In the genomic region with DNA sequence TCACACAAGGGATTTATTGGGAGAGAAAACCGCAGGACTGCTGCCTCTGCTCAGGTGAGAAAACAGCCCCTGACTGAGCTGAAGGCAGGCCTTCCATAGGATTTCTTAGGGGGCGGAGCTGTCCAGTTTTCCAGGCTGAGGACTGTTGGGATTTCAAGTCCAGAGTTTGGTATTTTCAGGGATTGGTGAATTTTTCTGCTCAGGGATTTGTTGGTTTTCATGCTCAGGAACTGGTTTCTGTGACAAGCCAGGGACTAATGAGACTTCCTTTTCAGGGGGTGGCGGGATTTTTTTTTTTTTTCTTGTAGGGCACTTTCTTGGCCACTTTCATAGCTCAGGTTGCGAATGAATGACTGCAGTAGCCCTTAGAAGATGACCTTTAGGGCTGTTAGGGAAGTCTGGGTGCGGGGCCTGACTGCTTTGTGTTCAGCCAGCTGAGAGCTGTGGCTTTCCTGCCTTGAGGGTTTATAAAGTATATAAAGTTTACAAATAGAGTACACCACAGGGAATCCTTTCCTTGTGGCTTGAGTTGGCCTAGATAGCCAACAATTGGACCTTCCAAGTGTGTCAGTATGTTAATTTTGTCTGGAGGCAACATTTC, we compare ENCODE assay signal across 8 mouse cellular contexts. TPM values are rescaled to one million over a fixed set of nuclear protein-coding genes. Genes with fewer than 3 reads are reported as not detected.
DNase-seq lines count a peak whose midpoint lies in the region; ATAC-seq and TF ChIP-seq lines count a peak whose summit lies in the region.

No protein-coding gene starts in this region.

- H3K4me3 ChIP-seq in kidney, embryonic 16.5 days (ENCODE audit: low read length) = no peak overlapping the region
- no peak overlapping the region for H3K4me3 ChIP-seq in kidney, adult 2 months (ENCODE audit: insufficient read depth, low read depth, low read length)
- peak overlapping the region; percentile 84 for H3K4me3 ChIP-seq in hindbrain, embryonic 13.5 days
- H3K4me3 ChIP-seq in midbrain, embryonic 14.5 days (replicated peaks; ENCODE audit: low read depth, low read length) = peak overlapping the region; percentile 91

- H3K4me2 ChIP-seq in kidney, embryonic 16.5 days (replicated peaks; ENCODE audit: low read depth, low read length) = peak overlapping the region; percentile 29; the same call in 1 of the 2 replicates
- peak overlapping the region; percentile 52 for H3K4me2 ChIP-seq in hindbrain, embryonic 13.5 days
- H3K4me2 ChIP-seq in midbrain, embryonic 14.5 days (ENCODE audit: low read length) = peak overlapping the region; percentile 73

- DNase-seq in kidney, adult 2 months = no peak
- peak; percentile 57 for DNase-seq in adipocyte (ENCODE audit: low spot score)
- DNase-seq in midbrain, embryonic 14.5 days = peak; percentile 29
- DNase-seq in right cerebral cortex, postnatal 10 days (ENCODE audit: low spot score in 2 of 2) = no peak
- DNase-seq in layer of hippocampus, adult 11-12 months (ENCODE audit: low spot score) = no peak
- no peak for DNase-seq in cerebellum, adult 11-12 months

- TF ChIP-seq CTCF in kidney, adult 2 months (conservative IDR thresholded peaks at IDR 0.05; ENCODE audit: insufficient read depth, insufficient read length, low read depth, low read length) = no peak

- peaks cover 13% of the 10 kb centered on the region for H3K4me1 ChIP-seq in kidney, embryonic 16.5 days (ENCODE audit: insufficient read depth, low read length)
- no peaks in the 10 kb centered on the region for H3K4me1 ChIP-seq in kidney, adult 2 months (ENCODE audit: control insufficient read depth, insufficient read depth, low read length)
- H3K4me1 ChIP-seq in hindbrain, embryonic 13.5 days (replicated peaks) = peaks cover 15% of the 10 kb centered on the region
- H3K4me1 ChIP-seq in midbrain, embryonic 14.5 days (ENCODE audit: control insufficient read depth, insufficient read depth, low read length) = peaks cover 14% of the 10 kb centered on the region

- no peaks in the 10 kb centered on the region for H3K9me3 ChIP-seq in kidney, embryonic 16.5 days (ENCODE audit: low read length)
- H3K9me3 ChIP-seq in hindbrain, embryonic 13.5 days = no peaks in the 10 kb centered on the region
- no peaks in the 10 kb centered on the region for H3K9me3 ChIP-seq in midbrain, embryonic 14.5 days (ENCODE audit: control insufficient read depth, low read length)

- H3K27ac ChIP-seq in kidney, embryonic 16.5 days (ENCODE audit: low read length) = peak overlapping the region; percentile 77
- H3K27ac ChIP-seq in kidney, adult 2 months (ENCODE audit: insufficient read depth, low read depth, low read length) = no peak overlapping the region
- peak overlapping the region; percentile 80 for H3K27ac ChIP-seq in hindbrain, embryonic 13.5 days
- H3K27ac ChIP-seq in midbrain, embryonic 14.5 days (replicated peaks; ENCODE audit: low read depth, low read length) = peak overlapping the region; percentile 100; the same call in 1 of the 2 replicates

- 32% methylated on average over 5 of the region's 5 CpGs for WGBS in kidney, embryonic 16.5 days
- 68% methylated on average over 5 of the region's 5 CpGs for WGBS in kidney, adult 2 months
- WGBS in hindbrain, embryonic 13.5 days = 40% methylated on average over 5 of the region's 5 CpGs
- 42% methylated on average over 5 of the region's 5 CpGs for WGBS in midbrain, embryonic 14.5 days

- H3K27me3 ChIP-seq in kidney, embryonic 16.5 days (ENCODE audit: insufficient read depth, low read length) = no peaks in the 10 kb centered on the region
- no peaks in the 10 kb centered on the region for H3K27me3 ChIP-seq in kidney, adult 2 months (replicated peaks; ENCODE audit: control insufficient read depth, insufficient read depth, low read length)
- no peaks in the 10 kb centered on the region for H3K27me3 ChIP-seq in hindbrain, embryonic 13.5 days
- no peaks in the 10 kb centered on the region for H3K27me3 ChIP-seq in midbrain, embryonic 14.5 days (ENCODE audit: control insufficient read depth, insufficient read depth, low read length)

- ATAC-seq in kidney, embryonic 16.5 days (ENCODE audit: low FRiP score, low TSS enrichment) = no peak
- no peak for ATAC-seq in hindbrain, embryonic 13.5 days (ENCODE audit: low FRiP score)
- no peak for ATAC-seq in midbrain, embryonic 14.5 days (ENCODE audit: low FRiP score, low TSS enrichment)

- H3K9ac ChIP-seq in kidney, embryonic 16.5 days (replicated peaks; ENCODE audit: low read length) = peak overlapping the region; percentile 35; the same call in 1 of the 2 replicates
- H3K9ac ChIP-seq in hindbrain, embryonic 13.5 days = peak overlapping the region; percentile 60
- no peak overlapping the region; the same call in 1 of the 2 replicates for H3K9ac ChIP-seq in midbrain, embryonic 14.5 days (replicated peaks; ENCODE audit: low read length)

- TF ChIP-seq POLR2A in kidney, adult 2 months (IDR thresholded peaks at IDR 0.05; ENCODE audit: low read depth, low read length) = no peak

- H3K36me3 ChIP-seq in kidney, embryonic 16.5 days (ENCODE audit: insufficient read depth, low read length) = no peaks in the 10 kb centered on the region
- H3K36me3 ChIP-seq in kidney, adult 2 months (ENCODE audit: control insufficient read depth, insufficient read depth, low read length) = no peaks in the 10 kb centered on the region
- H3K36me3 ChIP-seq in hindbrain, embryonic 13.5 days = no peaks in the 10 kb centered on the region
- no peaks in the 10 kb centered on the region for H3K36me3 ChIP-seq in midbrain, embryonic 14.5 days (ENCODE audit: control insufficient read depth, insufficient read depth, low read length)

RNA-seq across cellular contexts. Expression of gene Zc3h6, which starts 1.6 kb away (rescaled TPM):
- 1.4 and 2.3 TPM in 2 replicates for polyA plus RNA-seq in kidney, embryonic 16.5 days (2015; fragmentation: Nextera tagmentation; extraction: Ambion mirVana)
- polyA plus RNA-seq in kidney, adult 2 months (2012; rRNA removed) = 1.0 and 1.2 TPM in 2 replicates
- polyA plus RNA-seq in hindbrain, embryonic 13.5 days (2015; fragmentation: Nextera tagmentation; extraction: Ambion mirVana) = 3.5 and 3.8 TPM in 2 replicates
- 5.7 and 6.0 TPM in 2 replicates for polyA plus RNA-seq in midbrain, embryonic 14.5 days (2014; fragmentation: Nextera tagmentation; extraction: Ambion mirVana)

RNA-seq across cellular contexts. Expression of gene Gm10762, which starts 1.9 kb away (rescaled TPM):
- polyA plus RNA-seq in kidney, embryonic 16.5 days (2015; fragmentation: Nextera tagmentation; extraction: Ambion mirVana) = 12.7 and 12.9 TPM in 2 replicates
- 5.7 and 7.0 TPM in 2 replicates for polyA plus RNA-seq in kidney, adult 2 months (2012; rRNA removed)
- 22.6 and 23.7 TPM in 2 replicates for polyA plus RNA-seq in hindbrain, embryonic 13.5 days (2015; fragmentation: Nextera tagmentation; extraction: Ambion mirVana)
- 21.8 and 23.1 TPM in 2 replicates for polyA plus RNA-seq in midbrain, embryonic 14.5 days (2014; fragmentation: Nextera tagmentation; extraction: Ambion mirVana)

RNA-seq across cellular contexts. Expression of gene Zc3h8, which starts 21.7 kb away (rescaled TPM):
- 7.9 and 8.2 TPM in 2 replicates for polyA plus RNA-seq in kidney, embryonic 16.5 days (2015; fragmentation: Nextera tagmentation; extraction: Ambion mirVana)
- 1.3 and 2.5 TPM in 2 replicates for polyA plus RNA-seq in kidney, adult 2 months (2012; rRNA removed)
- 11.2 and 11.9 TPM in 2 replicates for polyA plus RNA-seq in hindbrain, embryonic 13.5 days (2015; fragmentation: Nextera tagmentation; extraction: Ambion mirVana)
- polyA plus RNA-seq in midbrain, embryonic 14.5 days (2014; fragmentation: Nextera tagmentation; extraction: Ambion mirVana) = 12.4 and 14.1 TPM in 2 replicates

Comparison
In these comparisons a context has a peak if more than half of its experiments do, and no peak if none do; other contexts are left out.
1. H3K4me3 ChIP-seq: peak in hindbrain, embryonic 13.5 days (single experiment) and midbrain, embryonic 14.5 days (single experiment); none in kidney, embryonic 16.5 days (single experiment) and kidney, adult 2 months (single experiment).
2. DNase-seq: peak in adipocyte (single experiment) and midbrain, embryonic 14.5 days (single experiment); none in kidney, adult 2 months (single experiment), right cerebral cortex, postnatal 10 days (0 of 2), layer of hippocampus, adult 11-12 months (single experiment) and cerebellum, adult 11-12 months (single experiment).
3. Peak in every context shown above with its lines, with median percentiles within 50 percentile points of each other: H3K4me2 ChIP-seq.